Mouse (Mus musculus): ENCODE measurements at regions not wholly inside any gene's neighbourhood (a gene's known extent, or its start where the extent isn't known, plus 50 kb on each side); places are given as distances from the start of the nearest gene placed in this dataset.

DNA sequence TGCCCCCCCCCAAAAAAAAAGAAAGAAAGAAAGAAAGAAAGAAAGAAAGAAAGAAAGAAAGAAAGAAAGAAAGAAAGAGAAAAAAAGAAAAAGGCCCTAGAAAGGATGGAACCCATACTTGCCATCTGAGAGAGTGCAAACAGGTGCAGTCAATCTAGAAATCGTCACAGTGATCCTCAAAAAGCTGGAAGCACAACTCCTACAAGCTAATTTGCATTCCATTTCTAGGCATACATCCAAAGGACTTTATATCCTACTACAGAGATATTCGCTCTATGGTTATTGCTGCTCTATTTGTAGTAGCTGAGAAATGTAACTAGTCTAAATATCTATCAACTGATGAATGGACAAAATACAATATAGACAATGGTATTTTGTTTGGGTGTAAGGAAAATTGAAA lies 410.2 kb upstream of the Ctnnd2 start:
- DNase-seq = peak; percentile 3

DNA sequence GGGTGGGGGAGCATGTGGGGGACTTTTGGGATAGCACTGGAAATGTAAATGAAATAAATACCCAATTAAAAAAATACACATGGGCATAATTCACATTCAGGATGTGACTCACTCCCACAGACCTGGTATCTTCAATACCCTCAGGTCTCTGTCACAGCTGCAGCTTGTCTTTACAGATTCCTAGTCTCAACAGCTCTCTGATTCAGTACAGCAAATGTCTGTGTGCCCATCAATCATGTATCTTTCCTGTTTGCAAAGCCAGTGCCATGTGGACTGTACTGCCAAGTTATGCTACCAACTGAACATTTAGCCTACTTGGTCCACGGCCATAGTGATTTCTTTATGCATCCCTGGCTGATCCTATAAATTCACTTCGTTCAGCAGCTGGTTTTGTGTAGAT lies 396.0 kb upstream of the Ctnnd2 start:
- DNase-seq = no peak

DNA sequence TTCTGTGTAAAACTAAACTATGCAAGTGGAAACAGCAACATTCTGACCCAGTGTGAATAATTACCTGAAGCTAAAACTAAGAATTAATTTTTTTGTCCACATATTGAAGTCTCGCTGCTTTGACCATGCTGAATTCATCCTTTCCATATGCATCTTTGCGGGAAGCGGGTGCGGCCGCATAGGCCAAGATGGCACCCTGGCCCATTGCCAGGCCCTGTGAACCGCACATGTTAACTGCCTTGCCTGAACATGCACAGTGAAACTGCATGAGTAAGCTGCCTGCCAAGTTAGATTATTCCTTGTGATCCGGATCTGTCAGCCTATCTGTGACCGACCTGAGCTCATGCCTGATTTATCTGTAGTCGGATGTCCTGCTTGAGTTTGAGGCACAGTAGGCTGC lies 373.8 kb upstream of the Ctnnd2 start:
- no peak for DNase-seq

DNA sequence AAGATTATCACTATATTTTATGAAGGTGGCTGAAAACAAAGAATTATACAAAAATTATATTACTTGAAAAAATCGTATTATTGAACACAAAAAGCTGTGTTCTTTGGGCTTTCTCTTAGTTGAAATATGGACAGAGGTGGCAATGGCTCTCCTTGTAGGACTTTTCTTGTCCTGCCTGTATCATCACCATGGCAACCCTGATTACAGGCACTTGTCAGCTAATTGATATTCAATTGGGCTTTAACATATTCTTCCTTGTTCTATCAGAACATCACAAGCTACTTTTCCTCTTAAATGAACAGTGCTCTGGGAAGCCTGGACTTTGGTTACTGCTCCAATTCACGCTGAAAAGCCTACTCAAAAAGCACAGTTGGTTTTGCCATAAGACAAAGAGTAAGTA lies 349.1 kb upstream of the Ctnnd2 start:
- DNase-seq = no peak

DNA sequence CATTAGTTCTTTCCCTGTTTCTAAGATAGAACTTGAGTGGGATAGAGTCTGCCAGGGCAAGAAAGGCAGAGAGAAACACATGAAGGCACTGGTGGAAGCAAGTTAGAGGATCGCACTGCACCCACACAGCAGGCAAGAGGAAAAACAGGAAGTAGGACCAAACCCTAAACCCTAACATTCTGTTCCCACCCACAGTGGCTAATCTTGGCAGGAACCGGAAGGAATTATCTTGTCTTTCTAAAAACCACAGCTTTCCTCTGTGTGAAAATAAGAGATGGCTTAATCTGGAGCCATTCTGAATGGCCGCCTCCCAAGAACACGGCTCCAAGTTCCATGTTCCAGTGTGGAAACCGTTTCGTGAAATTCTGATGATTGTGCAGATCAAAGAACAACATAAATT lies 348.2 kb upstream of the Ctnnd2 start:
- peak; percentile 2 for DNase-seq

DNA sequence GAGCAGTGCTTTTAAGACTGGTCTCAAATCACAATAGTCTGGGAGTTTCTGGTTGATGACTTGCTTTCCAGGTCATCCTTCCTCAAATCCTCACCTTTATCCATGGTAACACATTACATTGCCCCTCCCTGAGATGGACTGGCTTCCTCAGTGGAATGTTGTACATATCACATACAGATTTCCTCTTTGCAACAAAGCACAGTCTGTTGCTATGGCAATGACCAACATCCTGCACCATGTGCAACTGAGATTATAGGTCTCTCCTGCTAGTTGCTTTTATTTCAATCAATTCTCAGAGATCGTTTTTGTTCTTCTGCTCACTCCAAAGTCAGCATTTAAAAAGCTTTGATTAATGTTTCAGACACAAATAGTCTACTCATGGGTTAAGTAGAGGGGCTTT lies 344.3 kb upstream of the Ctnnd2 start:
- DNase-seq = no peak

DNA sequence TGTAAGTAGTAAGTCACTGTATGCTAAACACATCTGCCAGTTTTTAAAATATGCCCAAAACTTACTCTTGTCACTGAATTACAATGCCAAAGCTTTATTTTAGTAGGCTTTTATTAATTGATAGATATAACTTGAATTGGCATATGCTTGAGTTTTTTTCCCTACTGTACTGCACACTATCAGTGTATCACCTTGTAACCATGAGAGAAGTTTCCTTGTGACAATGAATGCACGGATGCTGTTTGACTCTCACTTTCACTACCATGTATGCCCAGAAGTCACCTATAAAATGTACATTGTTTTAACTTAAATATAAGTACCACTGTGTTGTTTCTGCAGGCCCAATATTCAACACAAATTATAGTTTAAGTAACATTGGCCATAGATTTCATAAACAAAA lies 343.8 kb upstream of the Ctnnd2 start:
- DNase-seq = no peak

All from right cerebral cortex, adult 18-20 months (tissue).